Mouse (Mus musculus) bone marrow macrophage, adult 2 months (primary cell): ENCODE data around the gene Tgfbrap1.

Experiments used
- CTCF ChIP-seq: IDR thresholded peaks from 2 replicates; pipeline ENCODE4 v1.5.1; 2012; ENCODE audit warnings: low read depth, mild to moderate bottlenecking, low read length, moderate library complexity
- POLR2A ChIP-seq: IDR thresholded peaks from 2 replicates; pipeline ENCODE4 v1.6.1; 2012; ENCODE audit warnings: mild to moderate bottlenecking, low read depth, low read length, borderline replicate concordance

- TF ChIP-seq CTCF (no peak), POLR2A (no peak)
Measured at GRCm38 (mm10) chr1:43143284-43143683, 44.8 kb upstream of the Tgfbrap1 start.
